Mouse (Mus musculus): ENCODE measurements around the gene Zzef1. TPM values are rescaled to one million over a fixed set of nuclear protein-coding genes. Genes with fewer than 3 reads are reported as not detected.
"Not testable (repeated sequence)": the region's sequence is repeated elsewhere in the genome, so short reads cannot be mapped to it uniquely, and the experiment has no call there.

Zzef1 gene
- 10 to 100 TPM; 47.8 to 49.5 TPM for total RNA-seq (2021)
- long read RNA-seq, experiment 1, full-length matches to known transcripts: 3 of 12 reads
- long read RNA-seq, experiment 1, partial matches to known transcripts: 8 of 12 reads
- long read RNA-seq, experiment 1, other reads (novel, unspliced or antisense): 1 of 12 reads
- long read RNA-seq, experiment 2, full-length matches to known transcripts: 3 of 18 reads
- long read RNA-seq, experiment 2, partial matches to known transcripts: 9 of 18 reads
- long read RNA-seq, experiment 2, other reads (novel, unspliced or antisense): 6 of 18 reads

GRCm38 (mm10) chr11:72795455-72796295 is at the start of gene Zzef1, which contains the start of gene Cyb5d2:
TSS of gene Zzef1 (plus strand) at chr11:72796226.
TSS of gene Cyb5d2 (minus strand) at chr11:72796142.
- H3K4me3 ChIP-seq: peak within 1 kb of the TSS; percentile 97
- 0 out of 2 replicates have a peak, but pooled peaks have one; percentile 6 for TF ChIP-seq CTCF (conservative IDR thresholded peaks at IDR 0.05)
- peak; percentile 91 to 96 for DNase-seq (ENCODE audit: low spot score in 2 of 2)
- H3K27ac ChIP-seq: peak within 1 kb of the TSS; percentile 94

- Histone ChIP-seq H3K27ac (no peak overlapping the region), H3K4me3 (no peak overlapping the region)
- TF ChIP-seq CTCF (conservative IDR thresholded peaks at IDR 0.05): peak; percentile 43
- DNase-seq (ENCODE audit: low spot score in 2 of 2): no peak
These were observed 44.1 kb upstream of the Zzef1 start for GRCm38 (mm10) chr11:72751956-72752355.

GRCm38 (mm10) chr11:72758316-72758715 is 37.7 kb upstream of the Zzef1 start:
- TF ChIP-seq CTCF (conservative IDR thresholded peaks at IDR 0.05): no peak
- no peak for DNase-seq (ENCODE audit: low spot score in 2 of 2)
- H3K4me3 ChIP-seq: no peak overlapping the region
- H3K27ac ChIP-seq: no peak overlapping the region

GRCm38 (mm10) chr11:72759581-72759980 is 36.4 kb upstream of the Zzef1 start:
- no peak overlapping the region for H3K27ac ChIP-seq
- no peak overlapping the region for H3K4me3 ChIP-seq
- TF ChIP-seq CTCF (conservative IDR thresholded peaks at IDR 0.05): no peak
- DNase-seq (ENCODE audit: low spot score in 2 of 2): no peak

GRCm38 (mm10) chr11:72760781-72761180 is 35.2 kb upstream of the Zzef1 start:
- no peak for DNase-seq (ENCODE audit: low spot score in 2 of 2)
- Histone ChIP-seq H3K27ac (no peak overlapping the region), H3K4me3 (no peak overlapping the region)
- no peak for TF ChIP-seq CTCF (conservative IDR thresholded peaks at IDR 0.05)

GRCm38 (mm10) chr11:72764270-72764669 is 31.8 kb upstream of the Zzef1 start:
- no peak for DNase-seq (ENCODE audit: low spot score in 2 of 2)

GRCm38 (mm10) chr11:72767716-72768115 is 28.3 kb upstream of the Zzef1 start:
- TF ChIP-seq CTCF (conservative IDR thresholded peaks at IDR 0.05): no peak
- no peak for DNase-seq (ENCODE audit: low spot score in 2 of 2)
- no peak overlapping the region for H3K4me3 ChIP-seq

More at GRCm38 (mm10) chr11:72764270-72764669, 31.8 kb upstream of the Zzef1 start:
- Histone ChIP-seq H3K27ac (no peak overlapping the region), H3K4me3 (no peak overlapping the region)
- TF ChIP-seq CTCF (conservative IDR thresholded peaks at IDR 0.05): no peak

GRCm38 (mm10) chr11:72769061-72769460 is 27.0 kb upstream of the Zzef1 start:
- DNase-seq (ENCODE audit: low spot score in 2 of 2): no peak
- no peak for TF ChIP-seq CTCF (conservative IDR thresholded peaks at IDR 0.05)

More at GRCm38 (mm10) chr11:72767716-72768115, 28.3 kb upstream of the Zzef1 start:
- H3K27ac ChIP-seq: no peak overlapping the region

GRCm38 (mm10) chr11:72770324-72770723 is 25.7 kb upstream of the Zzef1 start:
- no peak overlapping the region for H3K4me3 ChIP-seq
- no peak overlapping the region for H3K27ac ChIP-seq
- no peak for DNase-seq (ENCODE audit: low spot score in 2 of 2)
- TF ChIP-seq CTCF (conservative IDR thresholded peaks at IDR 0.05): no peak

More at GRCm38 (mm10) chr11:72769061-72769460, 27.0 kb upstream of the Zzef1 start:
- Histone ChIP-seq H3K4me3 (no peak overlapping the region), H3K27ac (no peak overlapping the region)

- no peak overlapping the region for H3K27ac ChIP-seq
- no peak for DNase-seq (ENCODE audit: low spot score in 2 of 2)
- no peak for TF ChIP-seq CTCF (conservative IDR thresholded peaks at IDR 0.05)
- no peak overlapping the region for H3K4me3 ChIP-seq
These were observed 25.2 kb upstream of the Zzef1 start for GRCm38 (mm10) chr11:72770816-72771215.

GRCm38 (mm10) chr11:72771461-72771860 is 24.6 kb upstream of the Zzef1 start:
- no peak for DNase-seq (ENCODE audit: low spot score in 2 of 2)
- Histone ChIP-seq H3K4me3 (no peak overlapping the region), H3K27ac (no peak overlapping the region)
- TF ChIP-seq CTCF (conservative IDR thresholded peaks at IDR 0.05): no peak

- H3K4me3 ChIP-seq; H3K27ac ChIP-seq; DNase-seq (ENCODE audit: low spot score in 2 of 2): not testable (repeated sequence)
- TF ChIP-seq CTCF (conservative IDR thresholded peaks at IDR 0.05): peak; percentile 63
These were observed 23.4 kb upstream of the Zzef1 start for GRCm38 (mm10) chr11:72772611-72773010.

- DNase-seq (ENCODE audit: low spot score in 2 of 2): no peak
- Histone ChIP-seq H3K27ac (no peak overlapping the region), H3K4me3 (no peak overlapping the region)
- no peak for TF ChIP-seq CTCF (conservative IDR thresholded peaks at IDR 0.05)
These were observed 17.1 kb upstream of the Zzef1 start for GRCm38 (mm10) chr11:72778957-72779356.
